In the genomic region with DNA sequence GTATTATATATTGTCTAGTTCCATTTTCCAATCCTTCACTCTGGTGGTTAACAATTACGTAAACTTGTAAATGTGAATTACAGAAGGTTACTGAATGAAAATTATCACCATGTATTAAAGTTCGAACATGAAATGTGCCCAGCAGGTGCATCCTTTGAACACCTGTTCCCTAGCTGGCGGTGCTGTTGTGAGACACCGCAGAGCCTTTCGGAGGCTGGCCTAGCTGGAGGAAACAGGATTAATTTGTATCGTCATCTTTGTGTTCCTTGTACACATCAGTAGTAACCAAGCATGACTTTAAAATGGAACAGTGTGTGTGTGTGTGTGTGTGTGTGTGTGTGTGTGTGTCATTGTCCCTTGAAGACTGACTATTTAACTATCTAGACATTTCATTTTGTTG, we compare ENCODE assay signal across 21 mouse cellular contexts.
"Had no signal": no experiment of that assay in that cellular context is flagged by ENCODE, and none has a peak within 500 bp of the region (broad histone marks: within the 10 kb centered on the region; RNA-seq: fewer than 3 reads in every experiment).

No protein-coding gene starts in this region.

- H3K27ac ChIP-seq: intestine, embryonic 15.5 days; limb, embryonic 10.5 days; limb, embryonic 13.5 days; liver, embryonic 12.5 days; liver, embryonic 15.5 days; lung, embryonic 15.5 days; midbrain, embryonic 15.5 days; neural tube, embryonic 13.5 days; stomach, postnatal 0 days had no signal

- ATAC-seq: intestine, embryonic 15.5 days; liver, embryonic 12.5 days; midbrain, embryonic 15.5 days had no signal

- DNase-seq: kidney, adult 11 months; kidney, adult 8-10 months; kidney, postnatal 14 days; kidney, postnatal 4 days; layer of hippocampus, adult 9-11 months; liver; lung, adult 18-20 months; lung, postnatal 10 days; lung, postnatal 36 days; retina, postnatal 1 day had no signal

- H3K4me1 ChIP-seq: intestine, embryonic 15.5 days; limb, embryonic 13.5 days; liver, embryonic 12.5 days; liver, embryonic 15.5 days; lung, embryonic 15.5 days; midbrain, embryonic 15.5 days had no signal

- H3K27me3 ChIP-seq: intestine, embryonic 15.5 days; limb, embryonic 13.5 days; liver, embryonic 12.5 days; liver, embryonic 15.5 days; lung, embryonic 15.5 days; midbrain, embryonic 15.5 days; neural tube, embryonic 13.5 days had no signal

- H3K9me3 ChIP-seq: intestine, embryonic 15.5 days; limb, embryonic 10.5 days; limb, embryonic 13.5 days; liver, embryonic 12.5 days; liver, embryonic 15.5 days; lung, embryonic 15.5 days; midbrain, embryonic 15.5 days; neural tube, embryonic 13.5 days had no signal

- H3K4me3 ChIP-seq: intestine, embryonic 15.5 days; limb, embryonic 10.5 days; limb, embryonic 13.5 days; liver, embryonic 12.5 days; liver, embryonic 15.5 days; lung, embryonic 15.5 days; midbrain, embryonic 15.5 days; myocyte; neural tube, embryonic 13.5 days had no signal

- H3K36me3 ChIP-seq: intestine, embryonic 15.5 days; limb, embryonic 10.5 days; limb, embryonic 13.5 days; liver, embryonic 12.5 days; liver, embryonic 15.5 days; lung, embryonic 15.5 days; midbrain, embryonic 15.5 days; neural tube, embryonic 13.5 days had no signal

- H3K9ac ChIP-seq: intestine, embryonic 15.5 days; limb, embryonic 13.5 days; liver, embryonic 12.5 days; liver, embryonic 15.5 days; lung, embryonic 15.5 days; midbrain, embryonic 15.5 days; neural tube, embryonic 13.5 days had no signal

- H3K4me2 ChIP-seq: intestine, embryonic 15.5 days; limb, embryonic 13.5 days; liver, embryonic 12.5 days; liver, embryonic 15.5 days; lung, embryonic 15.5 days; midbrain, embryonic 11.5 days; midbrain, embryonic 15.5 days; neural tube, embryonic 13.5 days had no signal
